Mouse (Mus musculus) layer of hippocampus, adult 9-11 months (tissue): ENCODE data around the gene Prima1.

Experiments
- DNase-seq: peaks from one replicate; pipeline ENCODE4 v3.0.0; 2022

Prima1 gene

GRCm38 (mm10) chr12:103223671-103224070, 18.3 kb downstream of the Prima1 start:
- DNase-seq: no peak

GRCm38 (mm10) chr12:103215877-103216610, 25.9 kb downstream of the Prima1 start:
- no peak for DNase-seq

- DNase-seq: no peak
Measured at GRCm38 (mm10) chr12:103214797-103215196, 27.2 kb downstream of the Prima1 start.

- DNase-seq: no peak
Measured at GRCm38 (mm10) chr12:103214270-103214669, 27.7 kb downstream of the Prima1 start.

GRCm38 (mm10) chr12:103213591-103213990, 28.4 kb downstream of the Prima1 start:
- DNase-seq: no peak

- peak; percentile 89 for DNase-seq
Measured at GRCm38 (mm10) chr12:103211078-103211477, 30.9 kb downstream of the Prima1 start.

GRCm38 (mm10) chr12:103209581-103209980, 32.4 kb downstream of the Prima1 start:
- DNase-seq: no peak

- DNase-seq: peak; percentile 67
Measured at GRCm38 (mm10) chr12:103205561-103205960, 36.4 kb downstream of the Prima1 start.

GRCm38 (mm10) chr12:103202592-103203544, 39.1 kb downstream of the Prima1 start:
- peak; percentile 49 for DNase-seq

GRCm38 (mm10) chr12:103192996-103193395, 49.0 kb downstream of the Prima1 start:
- DNase-seq: no peak

- DNase-seq: peak; percentile 84
Measured at GRCm38 (mm10) chr12:103189771-103190170, 52.2 kb downstream of the Prima1 start.

GRCm38 (mm10) chr12:103188223-103188622, 53.7 kb downstream of the Prima1 start:
- DNase-seq: no peak

GRCm38 (mm10) chr12:103187020-103187419, 54.9 kb downstream of the Prima1 start:
- DNase-seq: no peak

- DNase-seq: no peak
Measured at GRCm38 (mm10) chr12:103183057-103183456, 58.9 kb downstream of the Prima1 start.

GRCm38 (mm10) chr12:103168892-103169291, 73.1 kb downstream of the Prima1 start:
- no peak for DNase-seq

- no peak for DNase-seq
Measured at GRCm38 (mm10) chr12:103164101-103165030, 77.6 kb downstream of the Prima1 start.

GRCm38 (mm10) chr12:103163596-103163995, 78.4 kb downstream of the Prima1 start:
- no peak for DNase-seq

- DNase-seq: no peak
Measured at GRCm38 (mm10) chr12:103160721-103161120, 81.2 kb downstream of the Prima1 start.

GRCm38 (mm10) chr12:103159016-103159415, 82.9 kb downstream of the Prima1 start:
- DNase-seq: no peak

- no peak for DNase-seq
Measured at GRCm38 (mm10) chr12:103157129-103157910, 84.6 kb downstream of the Prima1 start.

GRCm38 (mm10) chr12:103155406-103155805, 86.5 kb downstream of the Prima1 start:
- DNase-seq: no peak

- DNase-seq: no peak
Measured at GRCm38 (mm10) chr12:103154927-103155326, 87.0 kb downstream of the Prima1 start.
